Mouse (Mus musculus) lung, postnatal 0 days (tissue): ENCODE results near the gene Vav2. TPM values are rescaled to one million over a fixed set of nuclear protein-coding genes. Genes with fewer than 3 reads are reported as not detected.
A peak's percentile ranks its signal among the peaks of the same experiment; 100 is the strongest.

Experiments
- ATAC-seq: fragments of 200-750 bp; cut with Nextera tagmentation; 2 replicates; pipeline ENCODE4 v1.8.0; 2017; ENCODE audit warnings: moderate library complexity
- DNase-seq: peaks from one replicate; pipeline ENCODE4 v3.0.0-alpha.2; 2016; ENCODE audit warnings: low spot score
- H3K27ac ChIP-seq: fragments of 300-500 bp; sonication (generic); 2 replicates; pipeline ENCODE4 v1.5.1; 2014; ENCODE audit warnings: antibody characterized with exemption, mild to moderate bottlenecking, low read length, mixed read lengths
- H3K27me3 ChIP-seq: fragments of 300-500 bp; sonication (generic); replicated peaks from 2 replicates; pipeline ENCODE4 v1.6.1; 2014; ENCODE audit warnings: low read length, mixed read lengths; ENCODE audit not compliant: insufficient read depth
- H3K36me3 ChIP-seq: fragments of 300-500 bp; sonication (generic); 2 replicates; pipeline ENCODE4 v1.6.1; 2014; ENCODE audit warnings: low read length, mixed read lengths; ENCODE audit not compliant: insufficient read depth
- H3K4me1 ChIP-seq: fragments of 300-500 bp; sonication (generic); 2 replicates; pipeline ENCODE4 v1.6.1; 2014; ENCODE audit warnings: antibody characterized with exemption, low read depth, low read length, mixed read lengths; ENCODE audit not compliant: insufficient read depth
- H3K4me2 ChIP-seq: fragments of 300-500 bp; sonication (generic); replicated peaks from 2 replicates; pipeline ENCODE4 v1.6.1; 2014; ENCODE audit warnings: low read depth, mild to moderate bottlenecking, low read length, moderate library complexity, mixed read lengths
- H3K4me3 ChIP-seq: fragments of 300-500 bp; sonication (generic); 2 replicates; pipeline ENCODE4 v1.5.1; 2014; ENCODE audit warnings: low read depth, low read length
- H3K9ac ChIP-seq: fragments of 300-500 bp; sonication (generic); replicated peaks from 2 replicates; pipeline ENCODE4 v1.6.1; 2014; ENCODE audit warnings: low read depth, mild to moderate bottlenecking
- H3K9me3 ChIP-seq: fragments of 300-500 bp; sonication (generic); 2 replicates; pipeline ENCODE4 v1.6.1; 2016; ENCODE audit warnings: low read length, mixed read lengths
- CTCF ChIP-seq: IDR thresholded peaks from 2 replicates; pipeline ENCODE4 v1.5.1; 2016; ENCODE audit warnings: antibody characterized with exemption, mild to moderate bottlenecking
- EP300 ChIP-seq: IDR thresholded peaks from 2 replicates; pipeline ENCODE4 v1.6.1; 2016; ENCODE audit warnings: antibody characterized with exemption, mild to moderate bottlenecking, control low read depth
- WGBS: fragments of 180-500 bp; shearing (Covaris S2); extraction: QIAGEN DNeasy Blood & Tissue Kit; methylation state at CpG from one replicate; pipeline ENCODE4 v1.1.7; 2014; 5-methylcytosine and 5-hydroxymethylcytosine counted together
- polyA plus RNA-seq: library from polyadenylated mRNA; unstranded; fragments of >200 nt; fragmentation: Nextera tagmentation; extraction: Ambion mirVana; gene quantifications from 2 replicates; pipeline ENCODE4 v1.2.1, GENCODE M21; 2015

Gene Vav2
- polyA plus RNA-seq, 1 experiment from 2014 or later: 12.1 TPM

GRCm38 (mm10) chr2:27421293-27422068 is 5.4 kb downstream of the Vav2 start:
- peaks cover 65% of the 10 kb centered on the region for H3K4me1 ChIP-seq
- no peak for ATAC-seq
- TF ChIP-seq CTCF (no peak), EP300 (peak; percentile 69)

GRCm38 (mm10) chr2:27418577-27419070 is 8.2 kb downstream of the Vav2 start:
- DNase-seq (peak; percentile 93), ATAC-seq (peak; percentile 60)
- TF ChIP-seq EP300: peak; percentile 80; the same call in 1 of the 2 replicates
- TF ChIP-seq CTCF: 0 out of 2 replicates have a peak, but pooled peaks have one; percentile 4
- Histone ChIP-seq H3K27me3 (no peaks in the 10 kb centered on the region), H3K4me2 (no peak overlapping the region), H3K4me3 (no peak overlapping the region), H3K9me3 (no peaks in the 10 kb centered on the region), H3K4me1 (peaks cover 70% of the 10 kb centered on the region), H3K36me3 (no peaks in the 10 kb centered on the region), H3K9ac (no peak overlapping the region), H3K27ac (peak overlapping the region; percentile 85)
- WGBS: 7% methylated on average over 6 of the region's 6 CpGs

More at GRCm38 (mm10) chr2:27421293-27422068, 5.4 kb downstream of the Vav2 start:
- H3K9me3 ChIP-seq: no peaks in the 10 kb centered on the region
- H3K4me2 ChIP-seq: no peak overlapping the region
- WGBS: 40% methylated on average over 20 of the region's 20 CpGs
- H3K36me3 ChIP-seq: no peaks in the 10 kb centered on the region
- H3K27me3 ChIP-seq: no peaks in the 10 kb centered on the region
- H3K4me3 ChIP-seq: no peak overlapping the region
- no peak for DNase-seq
- no peak overlapping the region for H3K9ac ChIP-seq
- peak overlapping the region; percentile 26 for H3K27ac ChIP-seq

GRCm38 (mm10) chr2:27417648-27418153 is 9.1 kb downstream of the Vav2 start:
- Histone ChIP-seq H3K4me2 (no peak overlapping the region), H3K9ac (no peak overlapping the region), H3K9me3 (no peaks in the 10 kb centered on the region), H3K4me1 (peaks cover 66% of the 10 kb centered on the region), H3K27ac (peak overlapping the region; percentile 85), H3K4me3 (no peak overlapping the region), H3K36me3 (no peaks in the 10 kb centered on the region), H3K27me3 (no peaks in the 10 kb centered on the region)
- DNase-seq (no peak), ATAC-seq (no peak)
- WGBS: 50% methylated on average over 5 of the region's 5 CpGs
- TF ChIP-seq EP300: no peak
- no peak for TF ChIP-seq CTCF

- Histone ChIP-seq H3K4me1 (peaks cover 66% of the 10 kb centered on the region), H3K9me3 (no peaks in the 10 kb centered on the region), H3K4me2 (no peak overlapping the region), H3K27me3 (no peaks in the 10 kb centered on the region), H3K9ac (no peak overlapping the region), H3K36me3 (no peaks in the 10 kb centered on the region), H3K27ac (0 out of 2 replicates have a peak overlapping the region, but pooled peaks have one; percentile 32), H3K4me3 (no peak overlapping the region)
- 13% methylated on average over 3 of the region's 3 CpGs for WGBS
- DNase-seq (no peak), ATAC-seq (no peak)
- no peak for TF ChIP-seq CTCF
- TF ChIP-seq EP300: no peak
Observed at GRCm38 (mm10) chr2:27416425-27416824, 10.4 kb downstream of the Vav2 start.

GRCm38 (mm10) chr2:27415060-27415783 is 11.6 kb downstream of the Vav2 start:
- H3K9me3 ChIP-seq: no peaks in the 10 kb centered on the region
- H3K9ac ChIP-seq: no peak overlapping the region
- H3K27me3 ChIP-seq: no peaks in the 10 kb centered on the region
- TF ChIP-seq EP300: no peak
- no peak for TF ChIP-seq CTCF
- DNase-seq (no peak), ATAC-seq (no peak)
- H3K4me1 ChIP-seq: peaks cover 68% of the 10 kb centered on the region
- no peak overlapping the region for H3K4me3 ChIP-seq
- 47% methylated on average over 11 of the region's 11 CpGs for WGBS
- peak overlapping the region; percentile 66 for H3K27ac ChIP-seq
- no peak overlapping the region for H3K4me2 ChIP-seq
- no peaks in the 10 kb centered on the region for H3K36me3 ChIP-seq

GRCm38 (mm10) chr2:27413936-27414657 is 12.7 kb downstream of the Vav2 start:
- Histone ChIP-seq H3K27ac (peak overlapping the region; percentile 66), H3K9ac (no peak overlapping the region), H3K9me3 (no peaks in the 10 kb centered on the region), H3K36me3 (no peaks in the 10 kb centered on the region), H3K4me3 (no peak overlapping the region), H3K27me3 (no peaks in the 10 kb centered on the region), H3K4me2 (peak overlapping the region; percentile 27; the same call in 1 of the 2 replicates), H3K4me1 (peaks cover 61% of the 10 kb centered on the region)
- ATAC-seq: peak; percentile 89
- TF ChIP-seq EP300 (peak; percentile 81), CTCF (no peak)
- WGBS: 38% methylated on average over 16 of the region's 16 CpGs
- peak; percentile 91 for DNase-seq
